Mouse (Mus musculus) spleen, postnatal 10 days (tissue): ENCODE results near the gene Ptprr.

Experiments used
- DNase-seq, 2 experiments: peaks; one replicate each; pipeline ENCODE4 v3.0.0; 2021 to 2022; ENCODE audit warnings: low spot score in 2 of 2

Gene Ptprr

DNA sequence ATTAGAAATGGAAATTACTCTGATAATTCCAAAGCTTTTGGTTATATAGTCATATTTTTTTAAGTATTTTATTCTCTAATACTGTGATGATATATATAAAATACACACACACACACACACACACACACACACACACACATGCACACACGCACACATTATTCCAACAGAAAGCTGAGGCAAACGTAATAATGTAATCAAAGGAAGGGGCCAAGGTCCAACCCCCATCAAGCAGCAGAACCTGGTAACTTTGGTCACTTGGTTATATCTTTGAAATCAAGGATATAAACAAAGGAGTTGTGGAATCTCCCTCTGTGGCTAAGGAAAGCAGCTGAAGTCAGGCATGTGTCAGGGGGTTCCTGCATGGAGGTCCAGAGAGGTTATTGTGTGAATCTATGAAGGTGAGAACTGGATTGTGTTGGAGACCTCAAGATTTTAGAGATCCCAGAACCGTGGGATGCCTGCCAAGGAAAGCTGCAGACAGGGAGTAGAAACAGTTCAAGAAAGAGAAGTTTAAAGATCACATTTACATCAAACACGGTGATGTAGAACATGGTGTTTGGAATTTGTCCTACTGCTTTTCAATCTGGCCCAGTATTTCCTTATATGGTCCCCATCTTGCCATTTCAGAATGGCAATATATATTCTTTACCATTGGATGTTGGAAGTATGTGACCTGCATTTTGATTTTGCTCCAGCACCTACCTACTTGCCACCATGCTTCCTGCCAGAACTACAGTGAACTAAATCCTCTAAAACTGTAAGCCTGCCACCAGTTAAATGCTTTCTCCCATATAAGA, 98.1 kb downstream of the Ptprr start:
- no peak for DNase-seq

DNA sequence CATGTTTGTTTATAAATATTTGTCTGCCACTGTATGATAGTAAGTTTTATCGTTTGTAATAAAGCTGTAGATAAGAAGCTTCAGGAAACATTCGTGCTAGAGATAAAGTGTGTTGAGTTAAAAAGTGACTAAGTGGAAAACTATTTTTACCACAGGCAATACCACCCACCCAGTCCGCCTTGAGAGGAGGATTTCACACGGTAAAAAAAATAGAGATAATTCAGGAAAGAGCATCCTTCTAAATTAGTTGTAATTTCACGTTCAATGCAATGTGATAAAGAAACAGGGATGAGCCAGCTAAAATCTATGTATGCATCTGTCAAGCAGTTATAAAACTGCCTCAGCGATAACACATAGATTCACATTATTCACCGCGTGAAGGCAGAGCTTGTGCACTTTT, 99.0 kb downstream of the Ptprr start:
- DNase-seq: no peak

DNA sequence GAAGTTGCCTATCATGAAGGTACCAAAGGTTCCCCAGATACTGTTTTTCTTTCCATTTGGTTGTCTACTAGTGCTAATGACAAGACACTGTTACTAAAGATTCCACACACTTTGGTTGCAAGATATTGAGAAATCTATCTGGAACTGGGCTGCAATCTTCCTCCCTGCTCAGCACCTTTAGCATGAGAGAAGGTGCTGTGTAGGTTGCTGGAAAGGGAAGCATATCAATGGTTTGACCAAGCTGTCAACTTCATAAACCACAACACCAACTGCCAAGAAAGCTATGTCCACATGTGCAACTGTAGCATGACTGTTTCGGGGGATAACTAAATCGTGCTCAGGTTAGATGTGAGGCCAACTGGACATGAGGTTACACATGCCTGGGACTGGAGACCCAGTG, 103.5 kb downstream of the Ptprr start:
- no peak for DNase-seq

GRCm38 (mm10) chr10:116123808-116124207, 105.8 kb downstream of the Ptprr start:
- no peak for DNase-seq

DNA sequence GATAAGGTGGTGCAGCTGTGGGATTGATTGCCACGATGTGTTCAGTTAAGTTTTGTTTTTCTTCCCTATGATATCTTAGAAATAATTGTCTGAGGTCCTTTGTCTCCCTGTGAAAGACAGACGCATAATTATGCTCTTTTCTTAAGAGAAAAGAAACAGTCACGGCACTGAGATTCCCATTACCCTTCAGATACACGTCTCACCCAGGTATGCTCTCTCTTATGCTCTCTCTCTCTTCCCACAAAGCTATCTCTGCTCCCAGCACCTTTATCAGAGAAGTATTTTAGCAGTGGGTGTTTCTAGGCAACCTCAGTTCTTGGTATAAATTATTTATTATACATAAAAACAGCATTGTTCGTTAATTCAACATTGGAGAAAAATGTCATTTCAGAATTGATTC, 107.4 kb downstream of the Ptprr start:
- no peak for DNase-seq

DNA sequence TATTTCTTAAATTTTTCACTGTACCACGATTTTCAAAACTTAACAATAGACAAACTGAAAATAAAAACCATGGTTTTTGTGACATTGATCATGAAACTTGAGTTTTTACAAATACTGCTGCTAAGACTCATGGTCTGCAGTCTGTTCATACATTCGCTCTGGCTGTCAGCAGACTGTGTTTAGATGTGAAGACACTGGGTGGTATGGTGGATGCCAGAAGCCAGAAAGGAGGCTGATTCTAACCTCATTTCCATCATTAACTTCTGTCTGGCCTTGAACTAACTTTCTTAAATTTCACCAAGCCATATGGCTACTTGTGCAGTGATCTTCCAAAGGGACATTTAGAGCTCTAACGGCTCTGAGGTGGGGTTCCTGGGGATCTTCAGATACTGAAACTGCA, 112.4 kb downstream of the Ptprr start:
- DNase-seq: no peak

- no peak for DNase-seq
These were observed 113.2 kb downstream of the Ptprr start for GRCm38 (mm10) chr10:116131223-116131622.

- DNase-seq: no peak
These were observed 114.2 kb downstream of the Ptprr start for GRCm38 (mm10) chr10:116132233-116132632.

DNA sequence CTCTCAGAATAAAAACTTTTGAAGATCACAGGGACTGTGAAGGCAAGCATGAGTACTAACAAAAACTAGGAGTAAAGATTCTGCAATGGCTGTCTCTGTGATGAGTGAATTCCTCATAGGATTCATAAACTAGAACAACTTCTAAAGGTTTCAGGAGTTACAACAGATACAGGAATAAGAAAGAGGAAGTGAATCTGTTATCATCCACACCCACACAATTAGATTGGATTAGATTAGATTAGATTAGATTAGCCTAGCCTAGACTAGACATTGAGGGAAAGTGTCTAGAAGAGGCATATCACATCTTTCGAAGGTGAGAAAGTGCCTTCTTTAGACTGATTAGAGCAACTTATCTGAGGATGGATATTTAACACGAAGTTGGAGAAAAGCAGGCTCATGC, 117.2 kb downstream of the Ptprr start:
- no peak for DNase-seq

- no peak for DNase-seq
These were observed 122.2 kb downstream of the Ptprr start for GRCm38 (mm10) chr10:116140226-116140625.

GRCm38 (mm10) chr10:116143684-116144083, 125.7 kb downstream of the Ptprr start:
- no peak for DNase-seq

DNA sequence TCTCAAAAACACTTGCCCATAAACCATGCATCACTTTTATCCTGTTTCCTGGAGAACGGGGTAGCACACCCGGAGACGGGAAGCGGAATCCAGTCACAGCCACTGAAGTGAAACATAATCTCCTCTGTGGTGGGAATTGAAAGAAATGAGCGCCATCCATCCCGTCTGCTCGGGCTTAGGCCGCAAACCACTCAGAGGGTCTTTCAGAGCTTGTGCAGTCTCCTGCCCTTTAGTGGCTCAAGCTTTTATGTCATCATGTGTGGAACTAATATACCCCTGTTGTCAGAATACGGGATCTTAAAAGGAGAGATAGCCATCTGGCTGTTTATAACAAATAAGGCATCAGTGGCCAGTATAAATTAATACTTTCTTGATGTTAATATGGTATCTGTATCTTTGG, 128.1 kb downstream of the Ptprr start:
- no peak for DNase-seq

DNA sequence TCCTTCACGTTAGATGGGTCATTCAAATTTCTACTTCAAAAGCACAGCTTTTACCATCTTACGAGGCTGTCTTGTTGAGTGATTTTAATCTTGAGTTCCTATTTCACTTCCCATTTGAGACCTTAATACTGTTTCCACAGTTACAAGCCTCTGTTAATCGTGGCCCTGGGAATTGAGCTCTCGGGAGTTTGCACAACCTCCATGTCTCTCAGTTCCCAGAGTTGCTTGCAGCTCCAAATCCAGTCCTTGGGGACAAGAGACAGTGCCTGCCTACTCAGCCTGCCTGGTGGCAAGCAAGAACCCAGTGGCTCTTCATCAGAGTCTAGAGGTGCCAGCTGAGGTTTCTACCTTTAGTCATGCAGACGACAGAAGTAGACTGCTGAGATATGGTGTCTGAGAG, 136.7 kb downstream of the Ptprr start:
- DNase-seq: no peak

DNA sequence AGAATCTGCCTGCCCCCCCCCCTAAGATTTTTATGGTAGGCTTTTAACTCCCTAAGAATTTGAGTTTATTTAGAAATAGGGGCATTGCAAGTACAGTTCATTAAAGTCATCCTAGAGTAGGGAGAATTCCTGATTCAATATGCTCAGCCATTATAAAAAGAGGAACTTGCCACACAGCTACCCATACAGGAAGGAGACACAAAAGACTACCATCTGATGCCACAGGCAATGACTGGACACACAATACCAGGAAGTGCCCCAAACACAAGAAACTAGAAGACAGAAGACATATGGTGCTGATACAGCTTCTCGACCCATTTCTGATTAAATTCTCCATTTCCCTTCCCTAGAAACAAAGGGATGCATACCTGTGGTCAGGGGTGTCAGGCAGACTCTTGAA, 138.7 kb downstream of the Ptprr start:
- DNase-seq: no peak

DNA sequence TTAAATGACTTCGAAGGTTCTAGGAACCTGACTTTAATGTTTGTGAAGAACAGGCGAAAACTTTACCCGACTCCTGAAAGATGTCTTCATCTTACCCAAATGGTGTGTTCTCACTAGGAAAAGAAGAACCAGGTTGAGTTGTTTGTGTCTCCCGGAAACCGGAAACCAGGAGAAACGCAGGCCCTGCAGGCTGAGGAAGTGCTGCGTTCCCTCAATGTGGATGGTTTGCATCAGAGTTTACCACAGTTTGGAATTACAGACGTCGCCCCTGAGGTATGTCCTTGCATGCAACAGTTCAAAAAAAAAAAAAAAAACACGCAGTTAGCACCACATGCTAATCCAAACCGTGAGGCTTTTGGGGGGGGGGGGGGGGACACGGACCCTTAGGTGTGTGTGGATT, 144.3 kb downstream of the Ptprr start:
- no peak for DNase-seq

GRCm38 (mm10) chr10:116175324-116175883, 157.4 kb downstream of the Ptprr start:
- DNase-seq: no peak

- no peak for DNase-seq
These were observed 159.6 kb downstream of the Ptprr start for GRCm38 (mm10) chr10:116177390-116178179.

DNA sequence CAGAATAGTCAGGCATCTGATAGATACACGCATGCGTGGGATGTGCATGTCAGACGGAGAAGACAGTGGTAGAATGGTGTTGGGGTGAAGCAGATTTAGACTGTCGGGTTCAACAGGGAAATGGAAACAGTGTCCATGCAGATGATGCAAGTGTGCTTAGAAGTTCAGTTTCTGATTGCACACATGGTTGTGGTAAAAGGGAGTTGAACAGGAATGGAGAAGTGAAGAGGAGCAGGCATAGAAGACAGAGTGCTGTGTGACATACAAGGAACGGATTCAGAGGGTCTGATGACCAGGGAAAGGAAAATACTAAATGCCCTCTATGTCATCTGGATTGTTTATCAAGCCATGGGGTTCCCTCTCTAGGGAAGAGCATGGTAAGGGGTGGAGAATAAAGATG, 163.2 kb downstream of the Ptprr start:
- no peak for DNase-seq

- DNase-seq: no peak
These were observed 164.2 kb downstream of the Ptprr start for GRCm38 (mm10) chr10:116182221-116182620.

GRCm38 (mm10) chr10:116183258-116183657, 165.2 kb downstream of the Ptprr start:
- no peak for DNase-seq

DNA sequence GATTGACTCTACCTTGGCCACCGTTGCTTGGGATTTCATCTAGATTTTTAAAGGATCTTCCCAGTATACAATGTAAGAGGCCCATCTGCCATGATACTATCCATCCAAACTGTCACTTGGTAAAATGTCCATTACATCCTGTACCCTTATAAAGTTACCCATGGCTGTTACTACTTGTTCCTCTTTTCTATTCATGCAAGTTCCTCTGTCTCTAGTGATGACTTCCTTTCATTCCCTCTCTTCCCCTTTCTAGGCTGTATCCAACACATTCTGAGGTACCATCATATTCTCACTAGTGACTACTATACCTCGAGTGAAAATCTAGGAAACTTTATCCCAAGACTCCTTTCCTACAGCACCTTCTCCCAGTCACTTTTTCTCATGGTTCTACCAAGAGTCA, 173.7 kb downstream of the Ptprr start:
- DNase-seq: no peak

GRCm38 (mm10) chr10:116192293-116192692, 174.3 kb downstream of the Ptprr start:
- DNase-seq: no peak

DNA sequence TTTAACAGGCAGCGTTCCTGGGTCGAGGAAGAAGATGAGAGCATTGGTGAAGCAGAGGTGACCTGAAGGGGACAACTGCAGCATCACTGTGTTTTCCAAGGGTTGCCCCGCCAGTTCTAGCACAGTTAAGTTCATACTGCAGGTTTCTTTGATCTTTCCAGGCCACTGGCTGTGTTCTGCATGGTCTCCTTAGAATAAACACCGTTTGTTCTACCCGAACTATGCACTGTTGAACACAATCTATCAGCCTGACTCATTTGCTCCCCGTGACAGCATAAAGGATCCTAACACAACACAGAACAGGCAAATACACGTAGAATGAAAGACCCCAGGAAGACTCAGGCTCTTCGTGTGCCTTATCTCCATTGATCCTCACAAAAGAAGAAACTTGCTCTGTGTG, 176.4 kb downstream of the Ptprr start:
- no peak for DNase-seq
